Mouse (Mus musculus): ENCODE data around the gene Dlx3. TPM values are rescaled to one million over a fixed set of nuclear protein-coding genes. Genes with fewer than 3 reads are reported as not detected.

Dlx3 gene
- total and polyA plus RNA-seq, 2 experiments from 2014 or later, result not detected

- Histone ChIP-seq H3K36me3 (replicated peaks; ENCODE audit: control insufficient read depth, insufficient read depth, low read length) (no peaks in the 10 kb centered on the region), H3K27me3 (ENCODE audit: control insufficient read depth, insufficient read depth, low read length) (peaks cover 8% of the 10 kb centered on the region; the same call in 1 of the 2 replicates), H3K9me3 (replicated peaks; ENCODE audit: control insufficient read depth, low read length) (peaks cover 4% of the 10 kb centered on the region; the same call in 1 of the 2 replicates), H3K4me3 (ENCODE audit: low read depth, low read length) (peak overlapping the region; percentile 30), H3K9ac (replicated peaks; ENCODE audit: low read depth, low read length) (no peak overlapping the region; the same call in 1 of the 2 replicates), H3K27ac (ENCODE audit: low read depth) (no peak overlapping the region), H3K4me1 (ENCODE audit: control insufficient read depth, insufficient read depth) (0 out of 2 replicates have a peak, but pooled peaks cover 4% of the 10 kb centered on the region), H3K4me2 (ENCODE audit: low read depth, low read length) (peak overlapping the region; percentile 52)
- no peak for ATAC-seq (ENCODE audit: insufficient read depth, low read depth)
- TF ChIP-seq CTCF (IDR thresholded peaks at IDR 0.05; ENCODE audit: low read depth) (peak; percentile 4; the same call in 1 of the 2 replicates), EP300 (IDR thresholded peaks at IDR 0.05; ENCODE audit: low read depth) (no peak)
- DNase-seq (ENCODE audit: low spot score), result no peak
- WGBS, result 1% methylated on average over 25 of the region's 25 CpGs
Measured at GRCm38 (mm10) chr11:95105274-95105874, 14.5 kb upstream of the Dlx3 start.

DNA sequence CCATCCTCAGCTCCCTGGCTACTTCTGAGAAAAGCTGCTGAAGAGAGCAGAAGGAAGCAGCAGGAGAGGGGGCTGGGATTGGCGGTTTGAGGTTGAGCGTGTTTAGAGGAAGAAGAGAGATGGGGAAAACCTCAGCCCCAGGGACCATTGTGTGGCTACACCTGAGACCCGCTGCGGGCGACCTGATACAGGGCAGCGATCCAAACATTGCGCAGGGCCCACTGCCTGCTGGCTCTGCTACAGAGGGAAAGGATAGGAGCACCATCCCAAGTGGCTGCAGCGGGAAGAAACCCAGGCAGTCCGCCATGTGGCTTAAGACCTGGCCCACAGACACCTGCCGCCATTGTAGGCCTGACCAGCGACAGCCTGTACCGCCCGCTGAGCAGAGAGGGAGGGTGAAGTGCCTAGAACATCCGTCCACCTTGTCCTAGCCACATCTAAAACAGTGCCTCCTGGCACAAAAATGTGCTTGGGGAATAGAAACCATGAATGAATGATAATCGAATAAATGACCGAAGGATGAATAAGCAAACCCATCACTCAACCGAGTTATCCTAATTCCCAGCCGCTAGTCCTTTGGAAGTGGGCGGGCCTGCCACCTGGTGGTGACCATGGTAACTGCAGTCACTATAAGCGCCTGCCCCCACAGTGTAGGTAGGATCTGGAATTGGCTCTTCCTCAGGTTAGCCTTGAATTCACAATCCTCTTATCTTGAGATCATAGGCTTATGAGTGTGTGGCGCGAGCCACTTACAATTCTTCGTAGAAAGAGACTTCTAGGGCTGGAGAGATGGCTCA is 13.3 kb upstream of the Dlx3 start:
- 37% methylated on average over 23 of the region's 23 CpGs for WGBS
- Histone ChIP-seq H3K9ac (replicated peaks; ENCODE audit: low read depth, low read length) (no peak overlapping the region), H3K27ac (ENCODE audit: low read depth) (no peak overlapping the region), H3K4me3 (ENCODE audit: low read depth, low read length) (no peak overlapping the region), H3K36me3 (replicated peaks; ENCODE audit: control insufficient read depth, insufficient read depth, low read length) (no peaks in the 10 kb centered on the region), H3K9me3 (replicated peaks; ENCODE audit: control insufficient read depth, low read length) (peaks cover 4% of the 10 kb centered on the region; the same call in 1 of the 2 replicates), H3K4me1 (ENCODE audit: control insufficient read depth, insufficient read depth) (0 out of 2 replicates have a peak, but pooled peaks cover 4% of the 10 kb centered on the region), H3K4me2 (ENCODE audit: low read depth, low read length) (no peak overlapping the region), H3K27me3 (ENCODE audit: control insufficient read depth, insufficient read depth, low read length) (peaks cover 8% of the 10 kb centered on the region; the same call in 1 of the 2 replicates)
- peak; percentile 51 for DNase-seq (ENCODE audit: low spot score)
- peak; percentile 94 for TF ChIP-seq CTCF (IDR thresholded peaks at IDR 0.05; ENCODE audit: low read depth)
- no peak for TF ChIP-seq EP300 (IDR thresholded peaks at IDR 0.05; ENCODE audit: low read depth)
- ATAC-seq (ENCODE audit: insufficient read depth, low read depth), result peak; percentile 56; the same call in 1 of the 2 replicates

- TF ChIP-seq CTCF (IDR thresholded peaks at IDR 0.05; ENCODE audit: low read depth), result no peak
- TF ChIP-seq EP300 (IDR thresholded peaks at IDR 0.05; ENCODE audit: low read depth), result no peak
- H3K9me3 ChIP-seq (replicated peaks; ENCODE audit: control insufficient read depth, low read length), result no peaks in the 10 kb centered on the region
- H3K36me3 ChIP-seq (replicated peaks; ENCODE audit: control insufficient read depth, insufficient read depth, low read length), result no peaks in the 10 kb centered on the region
- H3K27me3 ChIP-seq (ENCODE audit: control insufficient read depth, insufficient read depth, low read length), result peaks cover 8% of the 10 kb centered on the region; the same call in 1 of the 2 replicates
- WGBS, result 76% methylated on average over 2 of the region's 2 CpGs
- H3K4me3 ChIP-seq (ENCODE audit: low read depth, low read length), result no peak overlapping the region
- H3K27ac ChIP-seq (ENCODE audit: low read depth), result no peak overlapping the region
- DNase-seq (ENCODE audit: low spot score) (no peak), ATAC-seq (ENCODE audit: insufficient read depth, low read depth) (no peak)
- no peak overlapping the region for H3K4me2 ChIP-seq (ENCODE audit: low read depth, low read length)
- 0 out of 2 replicates have a peak, but pooled peaks cover 4% of the 10 kb centered on the region for H3K4me1 ChIP-seq (ENCODE audit: control insufficient read depth, insufficient read depth)
- H3K9ac ChIP-seq (replicated peaks; ENCODE audit: low read depth, low read length), result no peak overlapping the region
Measured at GRCm38 (mm10) chr11:95109000-95109399, 10.9 kb upstream of the Dlx3 start.

- H3K4me1 ChIP-seq (ENCODE audit: control insufficient read depth, insufficient read depth), result 0 out of 2 replicates have a peak, but pooled peaks cover 4% of the 10 kb centered on the region
- no peak overlapping the region for H3K4me3 ChIP-seq (ENCODE audit: low read depth, low read length)
- 78% methylated on average over 7 of the region's 7 CpGs for WGBS
- peaks cover 12% of the 10 kb centered on the region; the same call in 1 of the 2 replicates for H3K27me3 ChIP-seq (ENCODE audit: control insufficient read depth, insufficient read depth, low read length)
- H3K4me2 ChIP-seq (ENCODE audit: low read depth, low read length), result no peak overlapping the region
- H3K9me3 ChIP-seq (replicated peaks; ENCODE audit: control insufficient read depth, low read length), result no peaks in the 10 kb centered on the region
- no peak for ATAC-seq (ENCODE audit: insufficient read depth, low read depth)
- H3K27ac ChIP-seq (ENCODE audit: low read depth), result no peak overlapping the region
- TF ChIP-seq CTCF (IDR thresholded peaks at IDR 0.05; ENCODE audit: low read depth) (no peak), EP300 (IDR thresholded peaks at IDR 0.05; ENCODE audit: low read depth) (no peak)
- H3K9ac ChIP-seq (replicated peaks; ENCODE audit: low read depth, low read length), result no peak overlapping the region
- H3K36me3 ChIP-seq (replicated peaks; ENCODE audit: control insufficient read depth, insufficient read depth, low read length), result no peaks in the 10 kb centered on the region
- DNase-seq (ENCODE audit: low spot score), result no peak
Measured at GRCm38 (mm10) chr11:95110081-95110480, 9.8 kb upstream of the Dlx3 start.

DNA sequence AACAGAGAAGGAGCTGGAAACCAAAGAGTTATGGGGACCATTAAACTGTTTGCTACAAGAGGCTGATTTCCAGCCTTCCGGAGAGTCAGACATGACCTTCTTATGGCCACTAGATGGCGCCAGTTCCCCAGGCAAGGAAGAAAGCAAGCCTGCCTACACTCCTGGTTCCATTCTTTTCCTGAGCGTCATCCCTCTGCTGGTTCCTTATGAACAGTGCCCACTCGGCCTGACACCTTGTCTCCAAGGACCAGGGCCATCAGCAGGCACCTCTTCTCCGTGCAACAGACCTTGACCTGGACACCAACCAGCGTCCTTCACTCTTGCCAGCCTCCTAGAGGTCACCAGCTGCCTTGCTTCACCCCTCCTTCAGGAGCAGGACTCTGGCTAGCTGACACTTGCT is 2.9 kb upstream of the Dlx3 start:
- Histone ChIP-seq H3K27me3 (ENCODE audit: control insufficient read depth, insufficient read depth, low read length) (peaks cover 58% of the 10 kb centered on the region), H3K9me3 (replicated peaks; ENCODE audit: control insufficient read depth, low read length) (no peaks in the 10 kb centered on the region), H3K36me3 (replicated peaks; ENCODE audit: control insufficient read depth, insufficient read depth, low read length) (no peaks in the 10 kb centered on the region), H3K4me1 (ENCODE audit: control insufficient read depth, insufficient read depth) (peaks cover 6% of the 10 kb centered on the region; the same call in 1 of the 2 replicates), H3K4me2 (ENCODE audit: low read depth, low read length) (no peak overlapping the region), H3K27ac (ENCODE audit: low read depth) (no peak overlapping the region), H3K9ac (replicated peaks; ENCODE audit: low read depth, low read length) (no peak overlapping the region), H3K4me3 (ENCODE audit: low read depth, low read length) (no peak overlapping the region)
- peak; percentile 97 for TF ChIP-seq CTCF (IDR thresholded peaks at IDR 0.05; ENCODE audit: low read depth)
- no peak for TF ChIP-seq EP300 (IDR thresholded peaks at IDR 0.05; ENCODE audit: low read depth)
- DNase-seq (ENCODE audit: low spot score) (peak; percentile 83), ATAC-seq (ENCODE audit: insufficient read depth, low read depth) (peak; percentile 70; the same call in 1 of the 2 replicates)
- 3% methylated on average over 6 of the region's 6 CpGs for WGBS

Measured in heart, postnatal 0 days (tissue).